Mouse (Mus musculus) cerebellum, postnatal 10 days (tissue): ENCODE data around the gene Lmna.

ENCODE experiments used
- DNase-seq, 2 experiments: peaks; one replicate each; pipeline ENCODE4 v3.0.0; 2021; ENCODE audit warnings: mixed read lengths in 2 of 2

The Lmna gene

DNA sequence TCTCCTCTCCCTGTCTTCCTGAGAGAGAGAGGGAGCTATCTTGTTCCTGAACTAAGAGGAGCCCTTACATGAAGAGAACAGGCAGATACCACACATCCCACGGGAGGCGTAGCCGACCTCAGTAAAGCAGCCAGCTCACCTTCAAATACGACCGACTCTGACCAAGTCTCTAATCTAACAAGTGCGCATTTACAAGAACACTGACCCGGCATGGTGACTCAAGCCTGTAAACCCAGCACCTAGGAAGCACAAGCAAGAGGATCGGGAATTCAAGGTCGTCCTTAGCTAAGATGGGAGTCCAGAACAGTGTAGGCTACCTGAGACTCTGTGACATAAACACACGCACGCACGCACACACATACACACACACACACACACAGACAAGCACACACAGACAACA is 67.3 kb downstream of the Lmna start:
- DNase-seq = no peak

DNA sequence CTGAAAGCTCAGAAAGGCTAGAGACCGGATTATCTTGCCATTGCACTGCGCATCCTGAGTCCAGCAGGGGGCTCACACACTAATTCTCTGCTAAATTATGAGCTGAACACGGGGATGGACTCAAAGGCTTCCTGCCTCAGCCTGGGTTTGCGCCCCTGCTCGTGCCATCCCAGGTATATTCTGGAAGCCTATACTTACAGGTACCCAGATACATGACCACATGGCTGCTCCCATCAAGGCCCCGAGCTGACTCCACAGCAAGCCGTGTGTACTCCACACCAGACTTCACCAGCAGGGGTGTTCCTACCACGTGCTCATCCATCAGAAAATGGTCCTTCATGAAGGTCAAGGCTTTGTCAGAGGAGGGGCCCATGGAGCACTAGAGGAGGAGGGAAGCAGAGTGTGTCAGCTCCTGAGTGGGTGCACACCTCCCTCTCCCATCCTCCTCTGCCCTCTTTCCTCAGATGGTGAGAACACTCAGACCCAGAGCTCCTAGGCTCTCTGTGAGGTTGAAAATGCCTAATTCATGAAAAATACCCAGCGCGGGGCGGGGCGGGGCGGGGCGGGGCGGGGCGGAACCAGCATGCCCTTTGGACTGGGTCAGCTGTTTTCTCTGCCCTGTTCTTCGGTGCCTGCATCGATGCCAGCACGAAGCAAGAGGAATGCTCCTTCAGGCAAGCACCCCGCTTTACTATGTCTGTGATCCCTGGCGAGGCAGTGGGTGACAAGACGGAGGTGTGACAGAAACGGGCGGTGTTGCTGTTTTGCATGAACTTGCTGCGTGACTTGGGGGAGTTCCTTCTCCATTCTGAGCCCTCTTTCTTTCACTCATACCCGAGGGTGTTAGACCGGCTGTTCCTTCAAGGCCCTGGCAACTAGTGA is 69.0 kb downstream of the Lmna start:
- peak; percentile 71 to 76 for DNase-seq

DNA sequence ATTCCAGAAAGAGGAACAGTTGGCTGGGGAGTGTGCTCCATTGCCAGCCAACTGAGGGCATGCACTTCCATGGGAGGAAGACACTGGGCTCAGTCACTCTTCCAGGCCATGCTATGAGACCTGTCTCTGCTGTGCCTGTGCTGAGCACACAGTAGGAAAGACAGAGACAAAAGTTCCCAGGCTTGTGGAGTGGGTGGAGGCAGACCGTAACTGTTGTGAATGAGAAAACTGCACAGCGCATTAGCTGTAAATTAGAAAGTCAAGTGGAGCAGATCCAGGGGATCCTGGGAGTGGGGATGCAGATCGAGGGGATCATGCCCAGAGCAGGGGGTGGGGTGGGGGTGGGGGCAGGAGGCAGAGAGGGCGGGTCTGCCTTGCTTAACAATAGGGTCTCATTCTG is 70.2 kb downstream of the Lmna start:
- DNase-seq = no peak

DNA sequence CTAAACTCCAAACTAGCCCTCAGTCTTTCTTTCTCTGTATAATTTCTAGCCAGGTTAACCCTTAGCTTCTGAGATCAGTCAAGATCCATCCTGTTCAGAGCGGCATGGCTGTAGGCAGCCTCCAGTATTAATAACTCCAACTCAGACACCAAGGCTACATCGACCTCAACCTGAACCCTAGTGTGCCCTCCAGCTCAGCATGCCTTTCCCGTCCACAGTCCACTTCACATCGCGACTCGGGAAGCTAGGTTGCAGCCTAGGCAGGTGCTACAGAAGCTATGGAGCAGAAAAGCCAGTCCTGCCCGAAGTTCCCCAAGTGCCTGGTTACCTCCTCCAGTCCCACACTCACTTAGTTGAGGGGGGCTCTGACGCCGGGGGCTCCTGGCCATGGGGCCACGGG is 72.3 kb downstream of the Lmna start:
- DNase-seq = no peak

DNA sequence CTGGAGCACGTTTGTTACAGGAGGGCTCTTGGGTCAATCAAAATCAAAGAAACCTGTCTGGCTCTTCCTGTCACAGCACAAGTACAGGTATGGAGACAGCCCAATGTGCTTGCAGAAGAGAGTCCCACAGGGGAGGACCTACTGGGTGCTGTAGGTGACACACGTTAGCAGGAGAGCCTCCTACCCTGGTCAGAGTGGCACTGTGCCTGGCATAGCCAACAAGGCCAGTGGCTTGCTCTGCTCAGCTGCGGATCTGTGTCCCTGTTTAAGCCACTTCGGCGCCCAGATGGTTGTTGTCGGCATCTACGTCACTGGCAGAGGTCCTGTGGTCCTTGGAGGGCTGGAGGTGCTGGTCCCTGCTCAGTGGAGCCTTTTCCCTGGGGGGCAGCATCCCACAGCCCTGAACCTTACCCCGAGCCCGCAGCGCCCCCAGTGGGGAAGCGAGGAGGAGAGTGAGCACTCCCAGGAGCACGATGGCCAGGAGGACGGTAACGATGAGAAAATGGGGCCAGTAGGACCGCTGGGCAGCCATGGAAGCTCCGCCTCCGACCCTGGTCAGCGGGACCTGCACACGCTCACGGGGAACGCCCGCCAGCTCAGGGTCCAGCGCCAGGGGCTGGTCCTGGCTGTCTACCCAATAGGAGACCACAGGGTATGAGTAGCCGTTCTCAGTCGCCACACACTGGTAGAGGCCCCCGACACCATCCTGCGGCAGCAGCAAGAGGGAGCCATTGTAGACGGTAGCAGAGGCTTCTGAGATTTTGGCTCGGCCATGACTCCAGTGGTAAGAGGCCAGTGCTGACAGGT is 73.2 kb downstream of the Lmna start:
- DNase-seq = peak; percentile 84 to 87

DNA sequence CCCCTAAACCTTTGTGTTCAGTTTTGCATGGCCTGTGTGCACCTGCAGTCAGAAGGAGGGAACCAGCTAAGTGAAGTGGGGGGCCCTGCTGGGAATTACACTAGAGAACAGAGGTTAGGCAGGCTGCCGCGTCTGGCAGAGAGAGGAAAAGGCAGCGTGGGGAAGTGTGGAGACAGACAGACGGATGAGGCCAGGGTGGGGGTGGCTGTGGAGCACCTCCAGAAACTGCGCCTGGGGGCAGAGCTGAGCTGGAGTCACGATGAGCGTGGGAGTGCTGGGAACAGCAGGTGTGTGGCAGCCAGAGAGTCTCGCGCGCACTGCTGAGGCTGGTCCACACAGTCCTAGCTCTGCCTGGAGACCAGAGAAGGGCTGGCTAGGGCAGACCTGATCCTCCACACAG is 74.2 kb downstream of the Lmna start:
- no peak for DNase-seq
